In genomic region chr15:93472089-93472488, GRCm38 (mm10) we compare ENCODE assay signal across 17 mouse cellular contexts.
DNase-seq lines count a peak whose midpoint lies in the region; ATAC-seq and TF ChIP-seq lines count a peak whose summit lies in the region.
"Had no signal": no experiment of that assay in that cellular context is flagged by ENCODE, and none has a peak within 500 bp of the region (broad histone marks: within the 10 kb centered on the region; RNA-seq: fewer than 3 reads in every experiment).

No protein-coding gene starts in this region.

- no peak for DNase-seq in forebrain, embryonic 11.5 days (ENCODE audit: low spot score)
- DNase-seq in midbrain, embryonic 11.5 days (ENCODE audit: low spot score, missing footprints), result peak; percentile 82
- DNase-seq in midbrain, postnatal 0 days (ENCODE audit: low spot score), result no peak
- DNase-seq in Patski (ENCODE audit: low read depth, low spot score), result no peak
- DNase-seq in adipocyte (ENCODE audit: low spot score), result no peak
- DNase-seq in heart, postnatal 10 days, result no peak
- DNase-seq: cerebellum, postnatal 10 days; heart, adult 11 months; kidney, adult 9 months; kidney, postnatal 36 days; lung, adult 2 months; retina, postnatal 1 day; right cerebral cortex, postnatal 4 days had no signal

- H3K4me2 ChIP-seq in forebrain, embryonic 11.5 days (ENCODE audit: low read depth, low read length, severe bottlenecking), result no peak overlapping the region
- H3K4me2 ChIP-seq in forebrain, embryonic 15.5 days (replicated peaks), result no peak overlapping the region
- no peak overlapping the region for H3K4me2 ChIP-seq in midbrain, embryonic 11.5 days
- no peak overlapping the region for H3K4me2 ChIP-seq in midbrain, postnatal 0 days (ENCODE audit: low read depth, low read length, poor library complexity, severe bottlenecking)
- H3K4me2 ChIP-seq in neural tube, embryonic 14.5 days (ENCODE audit: low read depth, low read length), result 0 out of 2 replicates have a peak overlapping the region, but pooled peaks have one; percentile 7
- H3K4me2 ChIP-seq: liver, embryonic 11.5 days had no signal

- peak; percentile 51; the same call in 1 of the 2 replicates for ATAC-seq in forebrain, embryonic 11.5 days (replicated peaks; ENCODE audit: low FRiP score)
- ATAC-seq in forebrain, embryonic 15.5 days (replicated peaks), result no peak
- ATAC-seq in midbrain, embryonic 11.5 days (ENCODE audit: low FRiP score), result no peak
- no peak for ATAC-seq in midbrain, postnatal 0 days (ENCODE audit: low FRiP score)
- ATAC-seq in Patski, result peak; percentile 8
- no peak for ATAC-seq in neural tube, embryonic 14.5 days (ENCODE audit: low read depth)
- ATAC-seq: activated CD4-positive, CD25-positive, alpha-beta regulatory T cell, adult 4 months had no signal

- no peak overlapping the region for H3K9ac ChIP-seq in forebrain, embryonic 11.5 days (ENCODE audit: low read length)
- H3K9ac ChIP-seq in forebrain, embryonic 15.5 days (replicated peaks), result no peak overlapping the region
- H3K9ac ChIP-seq in midbrain, embryonic 11.5 days (ENCODE audit: low read length), result no peak overlapping the region
- no peak overlapping the region for H3K9ac ChIP-seq in midbrain, postnatal 0 days (replicated peaks; ENCODE audit: low read length, poor library complexity, severe bottlenecking)
- H3K9ac ChIP-seq in neural tube, embryonic 14.5 days (replicated peaks; ENCODE audit: low read depth, low read length), result no peak overlapping the region

- H3K27ac ChIP-seq in forebrain, embryonic 11.5 days (ENCODE audit: low read depth, low read length), result no peak overlapping the region
- no peak overlapping the region for H3K27ac ChIP-seq in forebrain, embryonic 15.5 days (replicated peaks)
- no peak overlapping the region for H3K27ac ChIP-seq in midbrain, embryonic 11.5 days (ENCODE audit: low read depth, low read length)
- no peak overlapping the region for H3K27ac ChIP-seq in midbrain, postnatal 0 days (ENCODE audit: low read depth, low read length)
- no peak overlapping the region for H3K27ac ChIP-seq in neural tube, embryonic 14.5 days (ENCODE audit: low read depth, low read length)

- H3K9me3 ChIP-seq in forebrain, embryonic 11.5 days (ENCODE audit: control insufficient read depth, low read length), result no peaks in the 10 kb centered on the region
- H3K9me3 ChIP-seq in forebrain, embryonic 15.5 days, result no peaks in the 10 kb centered on the region
- no peaks in the 10 kb centered on the region for H3K9me3 ChIP-seq in midbrain, embryonic 11.5 days (ENCODE audit: control insufficient read depth, low read length)
- H3K9me3 ChIP-seq in midbrain, postnatal 0 days (ENCODE audit: low read length), result no peaks in the 10 kb centered on the region
- no peaks in the 10 kb centered on the region for H3K9me3 ChIP-seq in neural tube, embryonic 14.5 days (ENCODE audit: control insufficient read depth, low read length)

- in situ Hi-C loops in Patski (cut with MboI; ENCODE audit: low pct_unique_long_range_greater_than_20kb), result no loop called here

- 16% methylated on average over 1 of the region's 1 CpGs for WGBS in forebrain, embryonic 11.5 days
- WGBS in forebrain, embryonic 15.5 days, result 21% methylated on average over 1 of the region's 1 CpGs
- WGBS in midbrain, embryonic 11.5 days, result 35% methylated on average over 1 of the region's 1 CpGs
- WGBS in midbrain, postnatal 0 days, result 48% methylated on average over 1 of the region's 1 CpGs
- 33% methylated on average over 1 of the region's 1 CpGs for WGBS in neural tube, embryonic 14.5 days

- CTCF ChIA-PET in Patski (lab: Charles Lee), result interaction anchor here (1.4 kb wide), 1 partner anchor 9 kb away, joined by 7 read pairs; no protein-coding TSS in a partner anchor

- intact Hi-C loops in heart, postnatal 10 days (cut with DNase I), result no loop called here

- H3K4me3 ChIP-seq in forebrain, embryonic 11.5 days (ENCODE audit: low read depth, low read length), result no peak overlapping the region
- no peak overlapping the region for H3K4me3 ChIP-seq in forebrain, embryonic 15.5 days
- no peak overlapping the region for H3K4me3 ChIP-seq in midbrain, embryonic 11.5 days (ENCODE audit: low read depth, low read length)
- H3K4me3 ChIP-seq in midbrain, postnatal 0 days (ENCODE audit: low read depth, low read length), result no peak overlapping the region
- no peak overlapping the region for H3K4me3 ChIP-seq in neural tube, embryonic 14.5 days (ENCODE audit: low read depth, low read length)

- TF ChIP-seq CTCF in midbrain, postnatal 0 days (IDR thresholded peaks at IDR 0.05), result no peak
- TF ChIP-seq CTCF in Patski (IDR thresholded peaks at IDR 0.05), result no peak

- POLR2A ChIA-PET in Patski (lab: Charles Lee), result no interaction called here

- peaks cover 8% of the 10 kb centered on the region; the same call in 1 of the 2 replicates for H3K4me1 ChIP-seq in forebrain, embryonic 11.5 days (replicated peaks; ENCODE audit: control insufficient read depth, insufficient read depth, low read length)
- peaks cover 13% of the 10 kb centered on the region for H3K4me1 ChIP-seq in forebrain, embryonic 15.5 days
- H3K4me1 ChIP-seq in midbrain, embryonic 11.5 days (ENCODE audit: control insufficient read depth, insufficient read depth, low read length), result peaks cover 6% of the 10 kb centered on the region
- H3K4me1 ChIP-seq in midbrain, postnatal 0 days (ENCODE audit: insufficient read depth, low read length), result 0 out of 2 replicates have a peak, but pooled peaks cover 2% of the 10 kb centered on the region
- 0 out of 2 replicates have a peak, but pooled peaks cover 7% of the 10 kb centered on the region for H3K4me1 ChIP-seq in neural tube, embryonic 14.5 days (ENCODE audit: control insufficient read depth, insufficient read depth, low read length)

- no peaks in the 10 kb centered on the region; the same call in 1 of the 2 replicates for H3K36me3 ChIP-seq in forebrain, embryonic 11.5 days (ENCODE audit: control insufficient read depth, insufficient read depth, low read length)
- H3K36me3 ChIP-seq in forebrain, embryonic 15.5 days, result no peaks in the 10 kb centered on the region
- no peaks in the 10 kb centered on the region for H3K36me3 ChIP-seq in midbrain, embryonic 11.5 days (ENCODE audit: control insufficient read depth, insufficient read depth, low read length)
- H3K36me3 ChIP-seq in midbrain, postnatal 0 days (ENCODE audit: insufficient read depth, low read length), result no peaks in the 10 kb centered on the region
- H3K36me3 ChIP-seq in neural tube, embryonic 14.5 days (ENCODE audit: control insufficient read depth, insufficient read depth, low read length), result no peaks in the 10 kb centered on the region

- H3K27me3 ChIP-seq in forebrain, embryonic 11.5 days (ENCODE audit: control insufficient read depth, insufficient read depth, low read length), result no peaks in the 10 kb centered on the region
- no peaks in the 10 kb centered on the region for H3K27me3 ChIP-seq in forebrain, embryonic 15.5 days
- no peaks in the 10 kb centered on the region for H3K27me3 ChIP-seq in midbrain, embryonic 11.5 days (ENCODE audit: control insufficient read depth, insufficient read depth, low read length)
- H3K27me3 ChIP-seq in midbrain, postnatal 0 days (ENCODE audit: insufficient read depth, low read length), result no peaks in the 10 kb centered on the region
- H3K27me3 ChIP-seq in Patski, result no peaks in the 10 kb centered on the region
- H3K27me3 ChIP-seq in neural tube, embryonic 14.5 days (ENCODE audit: control insufficient read depth, insufficient read depth, low read length), result no peaks in the 10 kb centered on the region

Comparison
In these comparisons a context has a peak if more than half of its experiments do, and no peak if none do; other contexts are left out.
1. ATAC-seq: peak in forebrain, embryonic 11.5 days (single experiment) and Patski (single experiment); none in forebrain, embryonic 15.5 days (single experiment), midbrain, embryonic 11.5 days (single experiment), midbrain, postnatal 0 days (single experiment) and neural tube, embryonic 14.5 days (single experiment).